Mouse (Mus musculus) forebrain, embryonic 11.5 days (tissue): ENCODE measurements around the gene Sirt3. TPM values are rescaled to one million over a fixed set of nuclear protein-coding genes. Genes with fewer than 3 reads are reported as not detected.

Source experiments
- ATAC-seq: fragments of 200-750 bp; cut with Nextera tagmentation; replicated peaks from 2 replicates; pipeline ENCODE4 v1.8.0; 2017; ENCODE audit warnings: moderate TSS enrichment; ENCODE audit not compliant: low FRiP score
- DNase-seq: peaks from one replicate; pipeline ENCODE4 v3.0.0-alpha.2; 2017; ENCODE audit warnings: low spot score
- H3K27ac ChIP-seq: fragments of 300-500 bp; sonication (generic); 2 replicates; pipeline ENCODE4 v1.5.1; 2014; ENCODE audit warnings: low read depth, low read length
- H3K27me3 ChIP-seq: fragments of 300-500 bp; sonication (generic); 2 replicates; pipeline ENCODE4 v1.6.1; 2014; ENCODE audit warnings: mild to moderate bottlenecking, low read length, mixed read lengths; ENCODE audit not compliant: control insufficient read depth, insufficient read depth
- H3K36me3 ChIP-seq: fragments of 300-500 bp; sonication (generic); 2 replicates; pipeline ENCODE4 v1.6.1; 2014; ENCODE audit warnings: mild to moderate bottlenecking, low read length, moderate library complexity, mixed read lengths; ENCODE audit not compliant: control insufficient read depth, insufficient read depth
- H3K4me1 ChIP-seq: fragments of 300-500 bp; sonication (generic); replicated peaks from 2 replicates; pipeline ENCODE4 v1.6.1; 2014; ENCODE audit warnings: low read length, mixed read lengths; ENCODE audit not compliant: control insufficient read depth, insufficient read depth
- H3K4me2 ChIP-seq: fragments of 300-500 bp; sonication (generic); 2 replicates; pipeline ENCODE4 v1.6.1; 2014; ENCODE audit warnings: low read depth, mild to moderate bottlenecking, low read length, moderate library complexity, mixed read lengths; ENCODE audit not compliant: severe bottlenecking
- H3K4me3 ChIP-seq: fragments of 300-500 bp; sonication (generic); 2 replicates; pipeline ENCODE4 v1.5.1; 2014; ENCODE audit warnings: low read depth, low read length
- H3K9ac ChIP-seq: fragments of 300-500 bp; sonication (generic); 2 replicates; pipeline ENCODE4 v1.6.1; 2014; ENCODE audit warnings: low read length
- H3K9me3 ChIP-seq: fragments of 300-500 bp; sonication (generic); 2 replicates; pipeline ENCODE4 v1.6.1; 2016; ENCODE audit warnings: low read length, mixed read lengths; ENCODE audit not compliant: control insufficient read depth
- WGBS: fragments of 180-500 bp; shearing (Covaris S2); extraction: QIAGEN DNeasy Blood & Tissue Kit; methylation state at CpG from one replicate; pipeline ENCODE4 v1.1.7; 2014; 5-methylcytosine and 5-hydroxymethylcytosine counted together
- polyA plus RNA-seq: library from polyadenylated mRNA; unstranded; fragments of >200 nt; fragmentation: Nextera tagmentation; extraction: Ambion mirVana; gene quantifications from 2 replicates; pipeline ENCODE4 v1.2.1, GENCODE M21; 2014

Gene Sirt3
- polyA plus RNA-seq, 1 experiment from 2014 or later, result 25.2 TPM

DNA sequence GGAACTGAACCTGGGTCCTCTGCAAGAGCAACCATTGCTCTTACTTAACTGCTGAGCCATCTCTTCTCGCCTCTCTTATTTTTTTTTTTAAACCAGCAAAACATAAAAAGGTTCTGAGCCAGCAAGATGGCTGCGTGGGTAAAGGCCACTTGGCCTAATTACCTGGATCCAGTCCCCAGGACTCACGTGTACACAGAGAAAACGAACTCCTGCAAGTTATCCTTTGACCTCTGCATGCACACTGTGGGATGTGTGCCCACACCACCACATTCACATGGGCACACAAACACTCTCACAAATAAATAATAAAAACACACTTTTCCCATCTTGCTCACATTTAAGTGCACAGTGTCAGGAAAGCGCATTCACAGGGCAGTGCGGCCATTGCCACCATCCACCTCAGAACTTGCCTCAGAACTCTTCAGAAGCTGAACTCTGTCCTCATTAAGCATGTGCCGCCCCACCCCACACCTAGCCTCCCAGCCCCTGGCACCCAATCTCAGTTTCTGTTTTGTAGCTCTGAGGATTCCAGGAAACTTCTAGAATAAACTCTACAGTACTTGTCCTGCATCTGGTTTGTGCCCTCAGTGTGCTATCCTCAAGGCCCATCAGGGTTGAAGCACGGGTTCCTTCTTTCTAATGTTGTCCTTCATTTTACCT is 32.1 kb upstream of the Sirt3 start:
- Histone ChIP-seq H3K4me3 (no peak overlapping the region), H3K27ac (no peak overlapping the region), H3K9me3 (no peaks in the 10 kb centered on the region), H3K9ac (no peak overlapping the region), H3K4me1 (no peaks in the 10 kb centered on the region), H3K4me2 (no peak overlapping the region), H3K36me3 (no peaks in the 10 kb centered on the region), H3K27me3 (peaks cover 2% of the 10 kb centered on the region; the same call in 1 of the 2 replicates)
- no peak for ATAC-seq
- no peak for DNase-seq
- WGBS, result 84% methylated on average over 8 of the region's 8 CpGs

DNA sequence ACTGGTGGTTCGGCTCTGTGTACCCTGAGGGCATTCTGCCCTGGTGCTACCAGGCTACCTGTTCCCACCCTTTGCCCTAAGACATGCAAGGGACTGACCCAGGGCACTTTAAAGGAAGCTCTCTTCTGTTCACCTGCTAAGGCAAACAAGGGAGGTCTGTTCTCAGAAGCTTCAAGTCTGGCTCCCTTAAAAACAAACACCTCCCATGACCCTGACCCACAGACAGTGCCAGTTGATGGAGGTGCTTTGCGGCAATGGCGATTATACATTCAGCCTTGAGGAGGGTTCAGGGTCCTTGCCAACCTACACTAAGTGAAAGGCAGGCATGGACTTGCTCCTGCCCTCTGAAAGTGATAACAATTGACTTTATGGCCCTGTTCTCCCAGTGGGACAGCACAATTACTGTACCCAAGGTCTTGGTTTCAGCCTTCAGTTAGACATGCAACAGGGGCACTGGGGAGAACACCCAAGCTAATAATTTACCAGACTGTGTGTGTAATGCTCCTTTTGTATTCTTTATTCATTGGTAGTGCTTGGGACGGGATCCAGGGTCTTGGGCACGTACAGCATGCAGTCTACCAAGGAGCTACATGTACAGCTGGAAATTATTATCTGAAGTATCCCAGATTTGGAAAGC is 30.9 kb upstream of the Sirt3 start:
- no peaks in the 10 kb centered on the region for H3K27me3 ChIP-seq
- H3K27ac ChIP-seq, result no peak overlapping the region
- no peak overlapping the region for H3K4me2 ChIP-seq
- ATAC-seq (no peak), DNase-seq (no peak)
- no peak overlapping the region for H3K4me3 ChIP-seq
- WGBS, result 84% methylated on average over 5 of the region's 5 CpGs
- H3K9me3 ChIP-seq, result no peaks in the 10 kb centered on the region
- H3K36me3 ChIP-seq, result no peaks in the 10 kb centered on the region
- H3K9ac ChIP-seq, result no peak overlapping the region
- peaks cover 3% of the 10 kb centered on the region; the same call in 1 of the 2 replicates for H3K4me1 ChIP-seq

DNA sequence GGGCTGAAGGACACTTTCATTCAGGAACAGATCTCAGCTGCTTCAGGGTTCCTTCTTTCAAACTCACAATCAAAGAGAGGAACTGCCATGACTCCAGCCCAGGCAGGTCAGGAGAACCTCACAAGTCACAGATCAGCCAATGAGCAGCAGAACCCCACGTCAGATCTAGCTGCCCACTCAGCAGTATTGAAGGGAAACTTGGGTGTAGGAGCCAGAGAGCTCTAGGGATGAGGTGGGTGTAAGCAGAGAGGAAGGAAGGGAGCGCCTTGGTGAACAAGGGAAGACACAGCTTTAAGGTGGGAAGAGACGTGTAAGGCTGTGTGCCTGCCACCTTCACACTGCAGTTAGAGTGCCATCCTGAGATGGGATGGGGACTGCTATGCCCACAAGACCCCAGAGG is 30.2 kb upstream of the Sirt3 start:
- Histone ChIP-seq H3K9me3 (no peaks in the 10 kb centered on the region), H3K4me1 (peaks cover 3% of the 10 kb centered on the region; the same call in 1 of the 2 replicates), H3K4me2 (no peak overlapping the region), H3K9ac (no peak overlapping the region), H3K4me3 (no peak overlapping the region), H3K36me3 (no peaks in the 10 kb centered on the region), H3K27ac (no peak overlapping the region), H3K27me3 (no peaks in the 10 kb centered on the region)
- ATAC-seq (no peak), DNase-seq (no peak)
- 64% methylated on average over 3 of the region's 3 CpGs for WGBS

DNA sequence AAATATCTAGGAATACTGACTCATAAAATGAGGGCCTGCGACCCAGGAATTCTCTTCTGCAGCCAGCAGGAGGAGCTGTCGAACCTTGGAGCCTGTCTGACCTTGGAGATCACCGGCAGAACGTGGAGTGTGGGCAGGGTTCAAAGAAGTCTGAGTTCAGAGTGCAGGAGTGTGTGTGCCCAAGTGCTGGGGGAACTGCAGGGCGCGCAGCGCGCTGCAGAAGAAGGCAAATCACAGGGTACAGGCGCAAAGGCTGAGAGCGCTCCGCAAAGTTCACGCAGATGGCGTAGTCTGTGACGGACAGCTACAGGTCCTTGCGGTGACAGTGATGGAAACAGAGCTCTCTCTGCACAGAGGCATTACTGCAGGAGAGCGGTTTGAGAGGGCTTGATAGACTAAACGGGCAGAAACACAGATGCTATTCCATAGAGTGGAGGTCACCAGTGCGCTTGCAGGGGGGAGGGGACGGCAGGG is 26.6 kb upstream of the Sirt3 start:
- peak overlapping the region; percentile 39; the same call in 1 of the 2 replicates for H3K9ac ChIP-seq
- no peaks in the 10 kb centered on the region for H3K27me3 ChIP-seq
- peaks cover 3% of the 10 kb centered on the region; the same call in 1 of the 2 replicates for H3K4me1 ChIP-seq
- H3K4me3 ChIP-seq, result peak overlapping the region; percentile 29
- H3K4me2 ChIP-seq, result peak overlapping the region; percentile 81
- H3K9me3 ChIP-seq, result no peaks in the 10 kb centered on the region
- H3K36me3 ChIP-seq, result no peaks in the 10 kb centered on the region
- no peak overlapping the region for H3K27ac ChIP-seq
- under 1% methylated on average over 19 of the region's 19 CpGs for WGBS
- DNase-seq (peak; percentile 88), ATAC-seq (peak; percentile 86)

DNA sequence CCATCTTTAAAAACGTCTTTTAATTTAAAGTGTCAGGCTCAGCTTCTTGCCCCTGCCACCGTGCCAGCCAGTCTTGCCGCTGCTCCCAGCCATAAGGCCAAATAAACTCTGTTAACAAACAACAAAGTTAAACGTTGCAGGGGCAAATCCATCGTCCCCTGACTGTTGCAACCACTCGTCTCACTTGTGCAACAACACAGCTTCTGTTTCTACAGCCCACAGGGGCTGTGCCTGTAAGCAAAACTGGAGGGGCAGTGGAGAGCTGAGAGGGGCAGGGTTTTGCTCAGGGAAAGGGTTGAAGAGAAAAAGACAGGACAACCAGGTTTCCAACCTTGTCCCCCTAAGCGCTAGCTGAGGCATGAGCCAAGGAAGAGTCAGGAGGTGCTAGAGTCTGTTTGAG is 26.1 kb upstream of the Sirt3 start:
- Histone ChIP-seq H3K9me3 (no peaks in the 10 kb centered on the region), H3K36me3 (no peaks in the 10 kb centered on the region), H3K9ac (no peak overlapping the region), H3K27ac (no peak overlapping the region), H3K27me3 (no peaks in the 10 kb centered on the region), H3K4me1 (peaks cover 3% of the 10 kb centered on the region; the same call in 1 of the 2 replicates), H3K4me3 (no peak overlapping the region), H3K4me2 (no peak overlapping the region)
- WGBS, result 52% methylated on average over 7 of the region's 7 CpGs
- DNase-seq, result no peak
- no peak for ATAC-seq

DNA sequence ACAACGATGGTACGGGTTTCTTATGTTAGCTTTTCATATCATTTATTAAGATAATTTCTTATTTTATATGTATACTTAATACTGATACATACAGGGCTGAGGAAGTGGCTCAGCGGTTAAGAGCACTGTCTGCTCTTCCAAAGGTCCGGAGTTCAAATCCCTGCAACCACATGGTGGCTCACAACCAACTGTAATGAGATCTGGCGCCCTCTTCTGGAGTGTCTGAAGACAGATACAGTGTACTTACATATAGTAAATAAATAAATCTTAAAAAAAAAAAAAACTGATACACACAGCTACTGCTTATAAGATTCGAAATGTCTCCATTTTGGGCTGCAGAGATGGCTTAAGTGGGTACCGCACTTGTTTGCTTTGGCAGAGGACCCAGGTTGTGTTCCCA is 25.6 kb upstream of the Sirt3 start:
- H3K36me3 ChIP-seq, result no peaks in the 10 kb centered on the region
- peaks cover 3% of the 10 kb centered on the region; the same call in 1 of the 2 replicates for H3K4me1 ChIP-seq
- no peak overlapping the region for H3K4me2 ChIP-seq
- H3K9ac ChIP-seq, result no peak overlapping the region
- H3K27me3 ChIP-seq, result no peaks in the 10 kb centered on the region
- H3K4me3 ChIP-seq, result no peak overlapping the region
- 84% methylated on average over 7 of the region's 7 CpGs for WGBS
- DNase-seq (no peak), ATAC-seq (no peak)
- H3K9me3 ChIP-seq, result no peaks in the 10 kb centered on the region
- H3K27ac ChIP-seq, result no peak overlapping the region

DNA sequence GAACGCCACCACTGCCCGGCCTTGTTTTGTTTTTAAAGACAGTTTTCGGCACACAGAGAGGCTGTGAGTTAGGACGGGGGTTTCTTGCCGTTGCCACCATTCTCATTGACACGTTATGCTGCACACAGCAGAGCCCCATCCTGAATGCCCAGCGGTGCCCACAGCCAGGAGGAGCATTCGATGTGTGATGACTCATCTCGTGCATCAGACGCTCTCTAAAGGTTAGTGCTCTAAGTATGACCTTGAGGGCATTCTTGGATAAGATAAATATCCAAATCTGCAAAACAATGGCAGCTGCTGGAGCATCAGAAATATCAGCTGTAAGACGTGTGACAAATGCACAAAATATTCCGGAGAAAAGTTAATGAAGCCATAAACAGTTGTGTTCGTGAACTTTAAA is 25.0 kb upstream of the Sirt3 start:
- no peak for DNase-seq
- WGBS, result 90% methylated on average over 13 of the region's 13 CpGs
- Histone ChIP-seq H3K4me1 (peaks cover 3% of the 10 kb centered on the region; the same call in 1 of the 2 replicates), H3K27me3 (no peaks in the 10 kb centered on the region), H3K9me3 (no peaks in the 10 kb centered on the region), H3K4me2 (no peak overlapping the region), H3K9ac (no peak overlapping the region), H3K27ac (no peak overlapping the region), H3K36me3 (no peaks in the 10 kb centered on the region), H3K4me3 (no peak overlapping the region)
- ATAC-seq, result no peak

DNA sequence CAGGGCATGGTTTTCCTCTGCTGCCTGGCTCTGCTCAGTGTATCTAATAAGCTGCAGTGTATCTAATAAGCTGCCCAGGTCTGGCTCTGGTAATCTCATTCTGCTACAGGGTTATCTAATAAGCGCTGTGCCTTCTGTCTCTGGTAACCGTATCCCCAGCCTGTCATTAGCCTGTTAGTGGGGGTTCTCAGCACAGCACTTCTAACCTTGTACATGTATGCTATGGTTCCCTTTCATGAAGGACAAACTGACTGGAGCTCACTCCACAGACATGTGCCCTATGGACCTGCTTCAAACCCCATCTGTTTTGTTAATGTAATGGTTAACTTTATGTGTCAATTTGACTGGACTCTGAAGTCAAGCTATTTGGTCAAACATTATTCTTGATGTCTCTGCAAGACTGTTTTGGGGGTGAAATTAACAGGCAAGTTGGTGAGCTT is 23.6 kb upstream of the Sirt3 start:
- Histone ChIP-seq H3K27ac (no peak overlapping the region), H3K4me3 (no peak overlapping the region), H3K9ac (no peak overlapping the region), H3K4me1 (peaks cover 3% of the 10 kb centered on the region; the same call in 1 of the 2 replicates), H3K9me3 (no peaks in the 10 kb centered on the region), H3K27me3 (no peaks in the 10 kb centered on the region), H3K4me2 (no peak overlapping the region), H3K36me3 (no peaks in the 10 kb centered on the region)
- DNase-seq (no peak), ATAC-seq (no peak)
- 91% methylated on average over 2 of the region's 2 CpGs for WGBS
